Mouse (Mus musculus) adrenal gland (tissue): ENCODE results near the gene Ackr2.

Source experiments
- intact Hi-C: fragments of 180-260 bp; cut with DNase I; formaldehyde crosslinking; loops from one replicate; pipeline ENCODE4 v1.15.1; 2025
- long read RNA-seq, 2 experiments: library from polyadenylated mRNA; unstranded; transcript quantifications; one replicate each; pipeline ENCODE4 v2.0.0; 2020; ENCODE audit warnings: borderline replicate concordance in 1 of 2; ENCODE audit not compliant: insufficient replicate concordance in 1 of 2

Gene Ackr2
- long read RNA-seq, experiment 1, result 0 reads
- long read RNA-seq, experiment 2, result 0 reads

GRCm38 (mm10) chr9:121898245-121898644 is at the start of gene Ackr2:
Gene Ackr2, plus strand, starts transcription at chr9:121898355.
- intact Hi-C loops, result no loop called here

- intact Hi-C loops, result no loop called here
Measured at GRCm38 (mm10) chr9:121854246-121854645, 43.9 kb upstream of the Ackr2 start.

- intact Hi-C loops, result no loop called here
Measured at GRCm38 (mm10) chr9:121856649-121857416, 41.3 kb upstream of the Ackr2 start.

GRCm38 (mm10) chr9:121857474-121858152 is 40.5 kb upstream of the Ackr2 start:
- intact Hi-C loops, result no loop called here

- intact Hi-C loops, result no loop called here
Measured at GRCm38 (mm10) chr9:121858153-121858488, 40.0 kb upstream of the Ackr2 start, which contains the start of gene Higd1a. Gene Higd1a, minus strand, starts transcription at chr9:121858362.

- intact Hi-C loops, result no loop called here
Measured at GRCm38 (mm10) chr9:121859345-121859744, 38.8 kb upstream of the Ackr2 start.

GRCm38 (mm10) chr9:121860921-121861320 is 37.2 kb upstream of the Ackr2 start:
- intact Hi-C loops, result no loop called here

- intact Hi-C loops, result no loop called here
Measured at GRCm38 (mm10) chr9:121864837-121865236, 33.3 kb upstream of the Ackr2 start.

- intact Hi-C loops, result no loop called here
Measured at GRCm38 (mm10) chr9:121865425-121866008, 32.6 kb upstream of the Ackr2 start.

GRCm38 (mm10) chr9:121867632-121868031 is 30.5 kb upstream of the Ackr2 start:
- intact Hi-C loops, result no loop called here

GRCm38 (mm10) chr9:121868236-121868635 is 29.9 kb upstream of the Ackr2 start:
- intact Hi-C loops, result no loop called here

- intact Hi-C loops, result no loop called here
Measured at GRCm38 (mm10) chr9:121869432-121869831, 28.7 kb upstream of the Ackr2 start.

- intact Hi-C loops, result no loop called here
Measured at GRCm38 (mm10) chr9:121869973-121870515, 28.1 kb upstream of the Ackr2 start.

- intact Hi-C loops, result no loop called here
Measured at GRCm38 (mm10) chr9:121872062-121872683, 26.0 kb upstream of the Ackr2 start.

- intact Hi-C loops, result no loop called here
Measured at GRCm38 (mm10) chr9:121873578-121873977, 24.6 kb upstream of the Ackr2 start.

GRCm38 (mm10) chr9:121877052-121877740 is 21.0 kb upstream of the Ackr2 start:
- intact Hi-C loops, result loop anchor here (2.0 kb wide), 1 partner anchor 30 kb away; no protein-coding TSS in a partner anchor

GRCm38 (mm10) chr9:121880840-121881239 is 17.3 kb upstream of the Ackr2 start:
- intact Hi-C loops, result loop anchor here (2.0 to 5.0 kb wide), 2 partner anchors 46 to 104 kb away; no protein-coding TSS in a partner anchor

GRCm38 (mm10) chr9:121881301-121881700 is 16.9 kb upstream of the Ackr2 start:
- intact Hi-C loops, result loop anchor here (2.0 to 5.0 kb wide), 2 partner anchors 46 to 104 kb away; no protein-coding TSS in a partner anchor

- intact Hi-C loops, result loop anchor here (5.0 kb wide), 1 partner anchor 45 kb away; no protein-coding TSS in a partner anchor
Measured at GRCm38 (mm10) chr9:121882015-121882457, 16.1 kb upstream of the Ackr2 start.

- intact Hi-C loops, result no loop called here
Measured at GRCm38 (mm10) chr9:121889927-121890440, 8.2 kb upstream of the Ackr2 start.
